ENCODE assay signal across 9 mouse cellular contexts in the genomic region with DNA sequence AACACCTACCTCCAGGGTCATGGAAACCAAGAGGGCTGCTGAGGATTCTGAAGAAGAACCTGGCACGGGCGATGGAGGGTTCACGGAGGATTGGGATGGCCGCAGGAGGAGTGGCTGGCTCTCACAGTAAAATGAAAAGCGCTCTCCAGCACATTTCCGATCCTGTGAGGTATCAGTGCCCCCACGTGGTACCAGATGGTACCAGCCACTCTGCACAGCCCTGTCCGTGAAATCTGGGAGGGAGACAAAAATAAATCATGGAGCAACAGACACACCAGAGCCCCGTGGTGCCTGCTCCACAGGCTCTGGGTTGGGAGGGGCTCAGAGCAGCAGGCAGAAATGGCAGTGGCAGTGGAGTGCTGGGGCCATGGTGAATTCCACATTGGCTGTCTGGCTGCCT. TPM values are rescaled to one million over a fixed set of nuclear protein-coding genes. Genes with fewer than 3 reads are reported as not detected.
DNase-seq lines count a peak whose midpoint lies in the region; ATAC-seq and TF ChIP-seq lines count a peak whose summit lies in the region.
"Had no signal": no experiment of that assay in that cellular context is flagged by ENCODE, and none has a peak within 500 bp of the region (broad histone marks: within the 10 kb centered on the region; RNA-seq: fewer than 3 reads in every experiment).

No protein-coding gene starts in this region.

- no peaks in the 10 kb centered on the region for H3K9me3 ChIP-seq in kidney, postnatal 0 days (replicated peaks; ENCODE audit: low read length)
- no peaks in the 10 kb centered on the region for H3K9me3 ChIP-seq in heart, embryonic 15.5 days (replicated peaks)
- H3K9me3 ChIP-seq in neural tube, embryonic 13.5 days, result no peaks in the 10 kb centered on the region

- WGBS in kidney, postnatal 0 days, result 19% methylated on average over 9 of the region's 9 CpGs
- WGBS in heart, embryonic 15.5 days, result 22% methylated on average over 9 of the region's 9 CpGs
- 23% methylated on average over 9 of the region's 9 CpGs for WGBS in neural tube, embryonic 13.5 days
- 30% methylated on average over 9 of the region's 9 CpGs for WGBS in thymus, adult 2 months

- DNase-seq in kidney, postnatal 0 days (ENCODE audit: low spot score), result peak; percentile 55
- no peak for DNase-seq in kidney, adult 9 months
- DNase-seq in cerebellum, postnatal 25 days, result peak; percentile 79 to 87
- DNase-seq in left cerebral cortex, adult 18-20 months (ENCODE audit: low spot score in 2 of 2), result peak; percentile 55 to 70
- no peak for DNase-seq in urinary bladder, adult 2 months (ENCODE audit: low spot score)
- no peak for DNase-seq in thymus, adult 2 months

- no peak overlapping the region for H3K4me3 ChIP-seq in kidney, postnatal 0 days (replicated peaks; ENCODE audit: low read depth, low read length)
- no peak overlapping the region for H3K4me3 ChIP-seq in heart, embryonic 15.5 days
- no peak overlapping the region for H3K4me3 ChIP-seq in neural tube, embryonic 13.5 days
- H3K4me3 ChIP-seq in thymus, adult 2 months (ENCODE audit: control insufficient read depth, insufficient read depth, low read length), result no peak overlapping the region

- H3K27me3 ChIP-seq in kidney, postnatal 0 days (ENCODE audit: insufficient read depth, low read length), result no peaks in the 10 kb centered on the region
- 0 out of 2 replicates have a peak, but pooled peaks cover 7% of the 10 kb centered on the region for H3K27me3 ChIP-seq in heart, embryonic 15.5 days
- peaks cover 12% of the 10 kb centered on the region for H3K27me3 ChIP-seq in neural tube, embryonic 13.5 days
- no peaks in the 10 kb centered on the region for H3K27me3 ChIP-seq in thymus, adult 2 months (ENCODE audit: control insufficient read depth, insufficient read depth, low read length)

- peak; percentile 57; the same call in 1 of the 2 replicates for ATAC-seq in kidney, postnatal 0 days (replicated peaks; ENCODE audit: low FRiP score, low read depth)
- ATAC-seq in heart, embryonic 15.5 days (replicated peaks; ENCODE audit: insufficient number of reproducible peaks, insufficient read depth, low FRiP score, low read depth), result peak; percentile 45; the same call in 1 of the 2 replicates
- peak; percentile 85 for ATAC-seq in neural tube, embryonic 13.5 days (ENCODE audit: low read depth)

- TF ChIP-seq CTCF in kidney, postnatal 0 days (IDR thresholded peaks at IDR 0.05; ENCODE audit: low read depth), result peak; percentile 64
- TF ChIP-seq CTCF in thymus, adult 2 months (IDR thresholded peaks at IDR 0.05; ENCODE audit: borderline replicate concordance, control insufficient read depth, extremely low read depth, insufficient read depth, low read length, poor library complexity), result no peak

- no peaks in the 10 kb centered on the region for H3K4me1 ChIP-seq in kidney, postnatal 0 days (replicated peaks; ENCODE audit: insufficient read depth, low read length)
- 0 out of 2 replicates have a peak, but pooled peaks cover 4% of the 10 kb centered on the region for H3K4me1 ChIP-seq in heart, embryonic 15.5 days (replicated peaks)
- no peaks in the 10 kb centered on the region; the same call in 1 of the 2 replicates for H3K4me1 ChIP-seq in neural tube, embryonic 13.5 days (replicated peaks)
- no peaks in the 10 kb centered on the region for H3K4me1 ChIP-seq in thymus, adult 2 months (replicated peaks; ENCODE audit: control insufficient read depth, insufficient read depth, low read length)

- H3K4me2 ChIP-seq in kidney, postnatal 0 days (ENCODE audit: low read length), result no peak overlapping the region
- H3K4me2 ChIP-seq in heart, embryonic 15.5 days, result no peak overlapping the region
- no peak overlapping the region for H3K4me2 ChIP-seq in neural tube, embryonic 13.5 days

- H3K9ac ChIP-seq in kidney, postnatal 0 days (ENCODE audit: low read depth, low read length), result no peak overlapping the region
- no peak overlapping the region for H3K9ac ChIP-seq in heart, embryonic 15.5 days
- H3K9ac ChIP-seq in neural tube, embryonic 13.5 days, result no peak overlapping the region

- no peak for TF ChIP-seq POLR2A in thymus, adult 2 months (IDR thresholded peaks at IDR 0.05; ENCODE audit: control insufficient read depth, extremely low read depth, insufficient read depth, low read length, poor library complexity)

- no peak overlapping the region for H3K27ac ChIP-seq in kidney, postnatal 0 days
- H3K27ac ChIP-seq in heart, embryonic 15.5 days, result no peak overlapping the region
- H3K27ac ChIP-seq in neural tube, embryonic 13.5 days (replicated peaks), result no peak overlapping the region
- no peak overlapping the region for H3K27ac ChIP-seq in thymus, adult 2 months (ENCODE audit: control insufficient read depth, insufficient read depth, low read length)

- H3K36me3 ChIP-seq in kidney, postnatal 0 days (ENCODE audit: insufficient read depth, low read length), result no peaks in the 10 kb centered on the region
- H3K36me3 ChIP-seq in heart, embryonic 15.5 days, result no peaks in the 10 kb centered on the region
- H3K36me3 ChIP-seq in neural tube, embryonic 13.5 days, result no peaks in the 10 kb centered on the region
- H3K36me3 ChIP-seq in thymus, adult 2 months (ENCODE audit: control insufficient read depth, insufficient read depth, low read length), result no peaks in the 10 kb centered on the region

RNA-seq across cellular contexts. Expression of gene Kcna5, which starts 18.6 kb away (rescaled TPM):
- 3.0 and 3.5 TPM in 2 replicates for polyA plus RNA-seq in kidney, postnatal 0 days (2015; fragmentation: Nextera tagmentation; extraction: Ambion mirVana)
- 7.4 and 7.5 TPM in 2 replicates for polyA plus RNA-seq in heart, embryonic 15.5 days (2015; fragmentation: Nextera tagmentation; extraction: Ambion mirVana)
- 1 to 10 TPM; 5.8 to 6.3 TPM for total RNA-seq in left cerebral cortex, adult 18-20 months (2021)
- 1.9 and 2.3 TPM in 2 replicates for polyA plus RNA-seq in neural tube, embryonic 13.5 days (2015; fragmentation: Nextera tagmentation; extraction: Ambion mirVana)
- 0.62 and 0.78 TPM in 2 replicates for polyA plus RNA-seq in urinary bladder, adult 2 months (2012; rRNA removed)
- 0.92 and 1.6 TPM in 2 replicates for polyA plus RNA-seq in thymus, adult 2 months (2012; rRNA removed)
- total RNA-seq: MEL had no signal

Comparison
In these comparisons a context has a peak if more than half of its experiments do, and no peak if none do; other contexts are left out.
1. DNase-seq: peak in kidney, postnatal 0 days (single experiment), cerebellum, postnatal 25 days (2 of 2) and left cerebral cortex, adult 18-20 months (2 of 2); none in kidney, adult 9 months (single experiment), urinary bladder, adult 2 months (single experiment) and thymus, adult 2 months (single experiment).
2. Peak in every context shown above with its lines, with median percentiles within 50 percentile points of each other: ATAC-seq.